Mouse (Mus musculus) layer of hippocampus, adult 11-12 months (tissue): Measurements from ENCODE around the gene Pigk.

Source experiments
- DNase-seq: peaks from one replicate; pipeline ENCODE4 v3.0.0; 2022; ENCODE audit warnings: low spot score

The Pigk gene

GRCm38 (mm10) chr3:152936313-152936712 is 222.4 kb downstream of the Pigk start:
- no peak for DNase-seq

GRCm38 (mm10) chr3:152941671-152942070 is 227.8 kb downstream of the Pigk start:
- DNase-seq = no peak

- DNase-seq = no peak
These were observed 229.1 kb downstream of the Pigk start for GRCm38 (mm10) chr3:152942985-152943384.

- DNase-seq = no peak
These were observed 230.9 kb downstream of the Pigk start for GRCm38 (mm10) chr3:152944766-152945165.

- DNase-seq = no peak
These were observed 233.2 kb downstream of the Pigk start for GRCm38 (mm10) chr3:152947031-152947640.

GRCm38 (mm10) chr3:152948556-152948955 is 234.7 kb downstream of the Pigk start:
- no peak for DNase-seq

GRCm38 (mm10) chr3:152949233-152949777 is 235.4 kb downstream of the Pigk start:
- DNase-seq = no peak

- DNase-seq = no peak
These were observed 236.4 kb downstream of the Pigk start for GRCm38 (mm10) chr3:152950299-152950698.

GRCm38 (mm10) chr3:152950914-152951313 is 237.0 kb downstream of the Pigk start:
- DNase-seq = no peak

GRCm38 (mm10) chr3:152951634-152952545 is 238.0 kb downstream of the Pigk start:
- DNase-seq = no peak

GRCm38 (mm10) chr3:152956038-152956437 is 242.1 kb downstream of the Pigk start:
- no peak for DNase-seq

- DNase-seq = no peak
These were observed 242.9 kb downstream of the Pigk start for GRCm38 (mm10) chr3:152956771-152957170.

GRCm38 (mm10) chr3:152958358-152959150 is 244.7 kb downstream of the Pigk start:
- DNase-seq = peak; percentile 75

GRCm38 (mm10) chr3:152961855-152962376 is 248.0 kb downstream of the Pigk start:
- DNase-seq = no peak

- no peak for DNase-seq
These were observed 256.0 kb downstream of the Pigk start for GRCm38 (mm10) chr3:152969774-152970347.

- peak; percentile 62 for DNase-seq
These were observed 257.5 kb downstream of the Pigk start for GRCm38 (mm10) chr3:152971373-152971772.

GRCm38 (mm10) chr3:152979481-152980092 is 265.7 kb downstream of the Pigk start:
- DNase-seq = no peak

- DNase-seq = peak; percentile 39
These were observed 266.5 kb downstream of the Pigk start for GRCm38 (mm10) chr3:152980431-152980830.

GRCm38 (mm10) chr3:152980978-152981974 is 267.4 kb downstream of the Pigk start:
- peak; percentile 61 for DNase-seq

GRCm38 (mm10) chr3:152981988-152982387 is 268.1 kb downstream of the Pigk start, which contains the start of gene St6galnac5:
Gene St6galnac5, minus strand, starts transcription at chr3:152982246.
- DNase-seq = peak; percentile 62
